ENCODE assay signal across 9 mouse cellular contexts in genomic region chr4:40285582-40285981, GRCm38 (mm10). TPM values are rescaled to one million over a fixed set of nuclear protein-coding genes. Genes with fewer than 3 reads are reported as not detected.
DNase-seq lines count a peak whose midpoint lies in the region; ATAC-seq and TF ChIP-seq lines count a peak whose summit lies in the region.
"Had no signal": no experiment of that assay in that cellular context is flagged by ENCODE, and none has a peak within 500 bp of the region (broad histone marks: within the 10 kb centered on the region; RNA-seq: fewer than 3 reads in every experiment).

No protein-coding gene starts in this region.

- ATAC-seq in forebrain, embryonic 14.5 days, result peak; percentile 20; the same call in 1 of the 2 replicates
- no peak for ATAC-seq in forebrain, embryonic 12.5 days (ENCODE audit: low FRiP score)

- WGBS in forebrain, embryonic 14.5 days, result 21% methylated on average over 4 of the region's 4 CpGs
- WGBS in forebrain, embryonic 12.5 days, result 20% methylated on average over 4 of the region's 4 CpGs

- H3K9ac ChIP-seq in forebrain, embryonic 14.5 days (ENCODE audit: low read length), result no peak overlapping the region
- no peak overlapping the region for H3K9ac ChIP-seq in forebrain, embryonic 12.5 days

- H3K4me2 ChIP-seq in forebrain, embryonic 14.5 days (ENCODE audit: low read length), result no peak overlapping the region
- no peak overlapping the region for H3K4me2 ChIP-seq in forebrain, embryonic 12.5 days

- H3K9me3 ChIP-seq in forebrain, embryonic 14.5 days (replicated peaks; ENCODE audit: control insufficient read depth, low read length), result no peaks in the 10 kb centered on the region
- no peaks in the 10 kb centered on the region for H3K9me3 ChIP-seq in forebrain, embryonic 12.5 days

- TF ChIP-seq CTCF in layer of hippocampus, adult 2 months (conservative IDR thresholded peaks at IDR 0.05), result peak; percentile 89

- H3K27me3 ChIP-seq in forebrain, embryonic 14.5 days (replicated peaks; ENCODE audit: control insufficient read depth, insufficient read depth, low read length), result no peaks in the 10 kb centered on the region
- H3K27me3 ChIP-seq in forebrain, embryonic 12.5 days, result no peaks in the 10 kb centered on the region

- no peak overlapping the region for H3K27ac ChIP-seq in forebrain, embryonic 14.5 days (ENCODE audit: low read depth, low read length)
- no peak overlapping the region for H3K27ac ChIP-seq in forebrain, embryonic 12.5 days
- H3K27ac ChIP-seq in layer of hippocampus, adult 2 months, result no peak overlapping the region

- no peaks in the 10 kb centered on the region for H3K4me1 ChIP-seq in forebrain, embryonic 14.5 days (ENCODE audit: control insufficient read depth, insufficient read depth, low read length)
- H3K4me1 ChIP-seq in forebrain, embryonic 12.5 days, result no peaks in the 10 kb centered on the region

- peak; percentile 82 for DNase-seq in forebrain, embryonic 14.5 days (ENCODE audit: low spot score)
- DNase-seq in CD8-positive naive resting alpha-beta T cell, adult 2 months (ENCODE audit: low read depth in 2 of 2, low spot score in 2 of 2), result peak; percentile 74 to 80
- peak; percentile 63 for DNase-seq in c-Kit-positive CD71-negative TER-119-negative erythroid progenitor cells, embryonic 14.5 days (ENCODE audit: low read depth)
- DNase-seq in frontal cortex, postnatal 25 days (ENCODE audit: low spot score in 2 of 2), result peak; percentile 43 to 66
- DNase-seq in layer of hippocampus, adult 2 months (ENCODE audit: low spot score in 2 of 2), result peak; percentile 54 to 78
- peak; percentile 77 for DNase-seq in lung, postnatal 25 days (ENCODE audit: low spot score)
- DNase-seq in spleen, postnatal 10 days (ENCODE audit: low spot score in 2 of 2), result peak; percentile 47 to 80

- H3K4me3 ChIP-seq in forebrain, embryonic 14.5 days (ENCODE audit: low read depth, low read length), result no peak overlapping the region
- no peak overlapping the region for H3K4me3 ChIP-seq in forebrain, embryonic 12.5 days (replicated peaks)
- no peak overlapping the region for H3K4me3 ChIP-seq in layer of hippocampus, adult 2 months

- no peaks in the 10 kb centered on the region for H3K36me3 ChIP-seq in forebrain, embryonic 14.5 days (ENCODE audit: control insufficient read depth, insufficient read depth, low read length)
- no peaks in the 10 kb centered on the region for H3K36me3 ChIP-seq in forebrain, embryonic 12.5 days (replicated peaks)
- H3K36me3 ChIP-seq: G1E had no signal

RNA-seq across cellular contexts. Expression of gene Ndufb6, which starts 6.4 kb away (rescaled TPM):
- 295 and 325 TPM in 2 replicates for polyA plus RNA-seq in forebrain, embryonic 14.5 days (2014; fragmentation: Nextera tagmentation; extraction: Ambion mirVana)
- polyA plus RNA-seq in forebrain, embryonic 12.5 days (2016; fragmentation: Nextera tagmentation; extraction: Ambion mirVana), result 272 and 275 TPM in 2 replicates
- 100 to 1,000 TPM; 164 to 179 TPM for total RNA-seq in layer of hippocampus, adult 2 months (2021)

RNA-seq across cellular contexts. Expression of gene Topors, which starts 15.9 kb away (rescaled TPM):
- 33.4 and 38.7 TPM in 2 replicates for polyA plus RNA-seq in forebrain, embryonic 14.5 days (2014; fragmentation: Nextera tagmentation; extraction: Ambion mirVana)
- 51.4 and 53.7 TPM in 2 replicates for polyA plus RNA-seq in forebrain, embryonic 12.5 days (2016; fragmentation: Nextera tagmentation; extraction: Ambion mirVana)
- total RNA-seq in layer of hippocampus, adult 2 months (2021), result 10 to 100 TPM; 18.0 to 19.9 TPM

RNA-seq across cellular contexts. Expression of gene Smim27, which starts 16.2 kb away (rescaled TPM):
- 20.9 and 21.2 TPM in 2 replicates for polyA plus RNA-seq in forebrain, embryonic 14.5 days (2014; fragmentation: Nextera tagmentation; extraction: Ambion mirVana)
- polyA plus RNA-seq in forebrain, embryonic 12.5 days (2016; fragmentation: Nextera tagmentation; extraction: Ambion mirVana), result 32.7 and 35.3 TPM in 2 replicates
- 10 to 100 TPM; 12.2 to 13.7 TPM for total RNA-seq in layer of hippocampus, adult 2 months (2021)

RNA-seq across cellular contexts. Expression of gene Ddx58, which starts 46.0 kb away (rescaled TPM):
- polyA plus RNA-seq in forebrain, embryonic 14.5 days (2014; fragmentation: Nextera tagmentation; extraction: Ambion mirVana), result 1.9 TPM in 2 replicates
- polyA plus RNA-seq in forebrain, embryonic 12.5 days (2016; fragmentation: Nextera tagmentation; extraction: Ambion mirVana), result 2.7 and 4.2 TPM in 2 replicates
- total RNA-seq in layer of hippocampus, adult 2 months (2021), result 1 to 10 TPM; 4.0 to 5.7 TPM
